Mouse (Mus musculus) stomach, embryonic 15.5 days (tissue): Measurements from ENCODE around the gene Poldip3. TPM values are rescaled to one million over a fixed set of nuclear protein-coding genes. Genes with fewer than 3 reads are reported as not detected.

Experiments used
- ATAC-seq: fragments of 200-750 bp; cut with Nextera tagmentation; 2 replicates; pipeline ENCODE4 v1.8.0; 2017; ENCODE audit warnings: low read depth, moderate number of reproducible peaks, moderate TSS enrichment; ENCODE audit not compliant: insufficient read depth, low FRiP score
- H3K27ac ChIP-seq: fragments of 300-500 bp; sonication (generic); 2 replicates; pipeline ENCODE4 v1.5.1; 2015; ENCODE audit warnings: mild to moderate bottlenecking, inconsistent platforms
- H3K27me3 ChIP-seq: fragments of 300-500 bp; sonication (generic); replicated peaks from 2 replicates; pipeline ENCODE4 v1.6.1; 2015; ENCODE audit warnings: inconsistent platforms
- H3K36me3 ChIP-seq: fragments of 300-500 bp; sonication (generic); 2 replicates; pipeline ENCODE4 v1.6.1; 2015; ENCODE audit warnings: inconsistent platforms
- H3K4me1 ChIP-seq: fragments of 300-500 bp; sonication (generic); 2 replicates; pipeline ENCODE4 v1.6.1; 2015; ENCODE audit warnings: inconsistent platforms
- H3K4me2 ChIP-seq: fragments of 300-500 bp; sonication (generic); 2 replicates; pipeline ENCODE4 v1.6.1; 2015; ENCODE audit warnings: mild to moderate bottlenecking, inconsistent platforms
- H3K4me3 ChIP-seq: fragments of 300-500 bp; sonication (generic); replicated peaks from 2 replicates; pipeline ENCODE4 v1.5.1; 2015; ENCODE audit warnings: inconsistent platforms
- H3K9ac ChIP-seq: fragments of 300-500 bp; sonication (generic); 2 replicates; pipeline ENCODE4 v1.6.1; 2015; ENCODE audit warnings: inconsistent platforms
- H3K9me3 ChIP-seq: fragments of 300-500 bp; sonication (generic); 2 replicates; pipeline ENCODE4 v1.6.1; 2016; ENCODE audit warnings: inconsistent platforms
- WGBS: fragments of 180-500 bp; shearing (Covaris S2); methylation state at CpG from one replicate; pipeline ENCODE4 v1.1.7; 2015; 5-methylcytosine and 5-hydroxymethylcytosine counted together
- polyA plus RNA-seq: library from polyadenylated mRNA; unstranded; fragments of >200 nt; fragmentation: Nextera tagmentation; extraction: Ambion mirVana; gene quantifications from 2 replicates; pipeline ENCODE4 v1.2.1, GENCODE M21; 2015

Poldip3 gene
- polyA plus RNA-seq, 1 experiment from 2014 or later: 112 TPM

- no peak overlapping the region for H3K9ac ChIP-seq
- no peak overlapping the region for H3K4me3 ChIP-seq
- WGBS: 75% methylated on average over 10 of the region's 10 CpGs
- no peak overlapping the region for H3K4me2 ChIP-seq
- H3K27me3 ChIP-seq: no peaks in the 10 kb centered on the region
- no peak overlapping the region for H3K27ac ChIP-seq
- no peak for ATAC-seq
- no peaks in the 10 kb centered on the region for H3K9me3 ChIP-seq
- peaks cover 13% of the 10 kb centered on the region for H3K4me1 ChIP-seq
- peaks cover 33% of the 10 kb centered on the region for H3K36me3 ChIP-seq
Measured at GRCm38 (mm10) chr15:83161062-83161748, 12.0 kb upstream of the Poldip3 start.

GRCm38 (mm10) chr15:83160561-83160960 is 11.4 kb upstream of the Poldip3 start:
- H3K4me1 ChIP-seq: peaks cover 6% of the 10 kb centered on the region
- ATAC-seq: no peak
- H3K27ac ChIP-seq: no peak overlapping the region
- H3K27me3 ChIP-seq: no peaks in the 10 kb centered on the region
- H3K4me3 ChIP-seq: no peak overlapping the region
- H3K9ac ChIP-seq: no peak overlapping the region
- WGBS: 95% methylated on average over 4 of the region's 4 CpGs
- peaks cover 31% of the 10 kb centered on the region for H3K36me3 ChIP-seq
- no peaks in the 10 kb centered on the region for H3K9me3 ChIP-seq
- no peak overlapping the region for H3K4me2 ChIP-seq

GRCm38 (mm10) chr15:83159823-83160222 is 10.6 kb upstream of the Poldip3 start:
- H3K27me3 ChIP-seq: no peaks in the 10 kb centered on the region
- ATAC-seq: no peak
- peaks cover 31% of the 10 kb centered on the region for H3K36me3 ChIP-seq
- no peak overlapping the region for H3K4me3 ChIP-seq
- H3K27ac ChIP-seq: no peak overlapping the region
- WGBS: 94% methylated on average over 9 of the region's 9 CpGs
- H3K9me3 ChIP-seq: no peaks in the 10 kb centered on the region
- no peak overlapping the region for H3K9ac ChIP-seq
- H3K4me1 ChIP-seq: peaks cover 1% of the 10 kb centered on the region; the same call in 1 of the 2 replicates
- H3K4me2 ChIP-seq: no peak overlapping the region

- no peak overlapping the region for H3K4me2 ChIP-seq
- no peak for ATAC-seq
- H3K9ac ChIP-seq: no peak overlapping the region
- H3K4me1 ChIP-seq: no peaks in the 10 kb centered on the region
- no peak overlapping the region for H3K27ac ChIP-seq
- no peak overlapping the region for H3K4me3 ChIP-seq
- peaks cover 31% of the 10 kb centered on the region for H3K36me3 ChIP-seq
- no peaks in the 10 kb centered on the region for H3K27me3 ChIP-seq
- 88% methylated on average over 7 of the region's 7 CpGs for WGBS
- no peaks in the 10 kb centered on the region for H3K9me3 ChIP-seq
Measured at GRCm38 (mm10) chr15:83158587-83159160, 9.5 kb upstream of the Poldip3 start.

GRCm38 (mm10) chr15:83157667-83158064 is 8.5 kb upstream of the Poldip3 start:
- no peak overlapping the region for H3K27ac ChIP-seq
- H3K27me3 ChIP-seq: no peaks in the 10 kb centered on the region
- H3K4me1 ChIP-seq: no peaks in the 10 kb centered on the region
- peaks cover 31% of the 10 kb centered on the region for H3K36me3 ChIP-seq
- no peak for ATAC-seq
- H3K4me3 ChIP-seq: no peak overlapping the region
- no peaks in the 10 kb centered on the region for H3K9me3 ChIP-seq
- 97% methylated on average over 6 of the region's 6 CpGs for WGBS
- H3K9ac ChIP-seq: no peak overlapping the region
- H3K4me2 ChIP-seq: no peak overlapping the region

GRCm38 (mm10) chr15:83156929-83157666 is 7.9 kb upstream of the Poldip3 start:
- 75% methylated on average over 11 of the region's 11 CpGs for whole genome bisulfite sequencing
- no peak overlapping the region for H3K9ac ChIP-seq
- H3K9me3 ChIP-seq: no peaks in the 10 kb centered on the region
- H3K4me3 ChIP-seq: no peak overlapping the region
- H3K36me3 ChIP-seq: peaks cover 27% of the 10 kb centered on the region
- no peaks in the 10 kb centered on the region for H3K27me3 ChIP-seq
- H3K4me2 ChIP-seq: no peak overlapping the region
- no peaks in the 10 kb centered on the region for H3K4me1 ChIP-seq
- no peak overlapping the region for H3K27ac ChIP-seq
- ATAC-seq: no peak

- H3K9me3 ChIP-seq: no peaks in the 10 kb centered on the region
- no peaks in the 10 kb centered on the region for H3K27me3 ChIP-seq
- H3K9ac ChIP-seq: no peak overlapping the region
- H3K4me3 ChIP-seq: no peak overlapping the region
- no peak overlapping the region for H3K27ac ChIP-seq
- WGBS: 70% methylated on average over 6 of the region's 6 CpGs
- H3K36me3 ChIP-seq: peaks cover 25% of the 10 kb centered on the region
- H3K4me1 ChIP-seq: no peaks in the 10 kb centered on the region
- no peak overlapping the region for H3K4me2 ChIP-seq
- no peak for ATAC-seq
Measured at GRCm38 (mm10) chr15:83155672-83156419, 6.7 kb upstream of the Poldip3 start.

- Histone ChIP-seq H3K4me1 (0 out of 2 replicates have a peak, but pooled peaks cover 4% of the 10 kb centered on the region), H3K4me2 (no peak overlapping the region), H3K9me3 (no peaks in the 10 kb centered on the region), H3K4me3 (no peak overlapping the region), H3K9ac (no peak overlapping the region), H3K36me3 (peaks cover 11% of the 10 kb centered on the region), H3K27me3 (no peaks in the 10 kb centered on the region), H3K27ac (no peak overlapping the region)
- 90% methylated on average over 7 of the region's 7 CpGs for WGBS
- ATAC-seq: no peak
Measured at GRCm38 (mm10) chr15:83154309-83154708, 5.1 kb upstream of the Poldip3 start.

GRCm38 (mm10) chr15:83150694-83151093 is 1.5 kb upstream of the Poldip3 start:
- H3K4me1 ChIP-seq: peaks cover 10% of the 10 kb centered on the region
- H3K9ac ChIP-seq: no peak overlapping the region
- H3K36me3 ChIP-seq: peaks cover 9% of the 10 kb centered on the region
- no peak overlapping the region for H3K4me2 ChIP-seq
- WGBS: 73% methylated on average over 4 of the region's 4 CpGs
- no peak overlapping the region for H3K27ac ChIP-seq
- no peaks in the 10 kb centered on the region for H3K9me3 ChIP-seq
- H3K27me3 ChIP-seq: no peaks in the 10 kb centered on the region
- no peak for ATAC-seq
- H3K4me3 ChIP-seq: no peak overlapping the region

- Histone ChIP-seq H3K27me3 (no peaks in the 10 kb centered on the region), H3K4me2 (peak overlapping the region; percentile 46), H3K9ac (no peak overlapping the region), H3K27ac (peak overlapping the region; percentile 98), H3K36me3 (peaks cover 13% of the 10 kb centered on the region), H3K4me3 (peak overlapping the region; percentile 94), H3K4me1 (peaks cover 10% of the 10 kb centered on the region), H3K9me3 (no peaks in the 10 kb centered on the region)
- WGBS: 21% methylated on average over 3 of the region's 3 CpGs
- ATAC-seq: no peak
Measured at GRCm38 (mm10) chr15:83150073-83150442, 874 bp upstream of the Poldip3 start.

GRCm38 (mm10) chr15:83148801-83149195 is 386 bp downstream of the Poldip3 start:
- Histone ChIP-seq H3K27ac (peak overlapping the region; percentile 98), H3K4me3 (peak overlapping the region; percentile 94), H3K9me3 (no peaks in the 10 kb centered on the region), H3K9ac (peak overlapping the region; percentile 87), H3K4me1 (peaks cover 10% of the 10 kb centered on the region), H3K27me3 (no peaks in the 10 kb centered on the region), H3K36me3 (peaks cover 13% of the 10 kb centered on the region), H3K4me2 (peak overlapping the region; percentile 75)
- WGBS: under 1% methylated on average over 40 of the region's 41 CpGs
- peak; percentile 82 for ATAC-seq
